Mouse (Mus musculus) midbrain, postnatal 0 days (tissue): ENCODE measurements around the gene Nxph3. TPM values are rescaled to one million over a fixed set of nuclear protein-coding genes. Genes with fewer than 3 reads are reported as not detected.

ENCODE experiments used
- ATAC-seq: fragments of 200-750 bp; cut with Nextera tagmentation; 2 replicates; pipeline ENCODE4 v1.8.0; 2017; ENCODE audit warnings: moderate number of reproducible peaks, mild to moderate bottlenecking, moderate TSS enrichment, moderate library complexity; ENCODE audit not compliant: low FRiP score
- DNase-seq: peaks from one replicate; pipeline ENCODE4 v3.0.0-alpha.2; 2015; ENCODE audit warnings: low spot score
- H3K27ac ChIP-seq: fragments of 300-500 bp; sonication (generic); 2 replicates; pipeline ENCODE4 v1.5.1; 2014; ENCODE audit warnings: low read depth, mild to moderate bottlenecking, low read length, mixed read lengths
- H3K27me3 ChIP-seq: fragments of 300-500 bp; sonication (generic); 2 replicates; pipeline ENCODE4 v1.6.1; 2014; ENCODE audit warnings: low read length, control low read depth, mixed read lengths; ENCODE audit not compliant: insufficient read depth
- H3K36me3 ChIP-seq: fragments of 300-500 bp; sonication (generic); 2 replicates; pipeline ENCODE4 v1.6.1; 2014; ENCODE audit warnings: low read length, control low read depth, mixed read lengths; ENCODE audit not compliant: insufficient read depth
- H3K4me1 ChIP-seq: fragments of 300-500 bp; sonication (generic); 2 replicates; pipeline ENCODE4 v1.6.1; 2014; ENCODE audit warnings: mild to moderate bottlenecking, control low read depth, antibody characterized with exemption, low read length, mixed read lengths; ENCODE audit not compliant: insufficient read depth
- H3K4me2 ChIP-seq: fragments of 300-500 bp; sonication (generic); 2 replicates; pipeline ENCODE4 v1.6.1; 2014; ENCODE audit warnings: low read depth, mild to moderate bottlenecking, low read length, mixed read lengths; ENCODE audit not compliant: poor library complexity, severe bottlenecking
- H3K4me3 ChIP-seq: fragments of 300-500 bp; sonication (generic); 2 replicates; pipeline ENCODE4 v1.5.1; 2014; ENCODE audit warnings: low read depth, mild to moderate bottlenecking, low read length, moderate library complexity
- H3K9ac ChIP-seq: fragments of 300-500 bp; sonication (generic); replicated peaks from 2 replicates; pipeline ENCODE4 v1.6.1; 2014; ENCODE audit warnings: mild to moderate bottlenecking, low read length, moderate library complexity, mixed read lengths; ENCODE audit not compliant: poor library complexity, severe bottlenecking
- H3K9me3 ChIP-seq: fragments of 300-500 bp; sonication (generic); 2 replicates; pipeline ENCODE4 v1.6.1; 2016; ENCODE audit warnings: low read length, control low read depth
- CTCF ChIP-seq: IDR thresholded peaks from 2 replicates; pipeline ENCODE4 v1.5.1; 2016; ENCODE audit warnings: antibody characterized with exemption, mild to moderate bottlenecking
- WGBS: fragments of 180-500 bp; shearing (Covaris S2); extraction: QIAGEN DNeasy Blood & Tissue Kit; methylation state at CpG from one replicate; pipeline ENCODE4 v1.1.7; 2014; 5-methylcytosine and 5-hydroxymethylcytosine counted together
- polyA plus RNA-seq: library from polyadenylated mRNA; unstranded; fragments of >200 nt; fragmentation: Nextera tagmentation; extraction: Ambion mirVana; gene quantifications from 2 replicates; pipeline ENCODE4 v1.2.1, GENCODE M21; 2015
- total RNA-seq: library from RNA; depleted of rRNA; stranded (reverse); fragments of >200 nt; gene quantifications from 2 replicates; pipeline ENCODE4 v1.2.3, GENCODE M21; 2014

Gene Nxph3
- total and polyA plus RNA-seq, 2 experiments from 2014 or later, result 5.1 to 22.3 TPM

DNA sequence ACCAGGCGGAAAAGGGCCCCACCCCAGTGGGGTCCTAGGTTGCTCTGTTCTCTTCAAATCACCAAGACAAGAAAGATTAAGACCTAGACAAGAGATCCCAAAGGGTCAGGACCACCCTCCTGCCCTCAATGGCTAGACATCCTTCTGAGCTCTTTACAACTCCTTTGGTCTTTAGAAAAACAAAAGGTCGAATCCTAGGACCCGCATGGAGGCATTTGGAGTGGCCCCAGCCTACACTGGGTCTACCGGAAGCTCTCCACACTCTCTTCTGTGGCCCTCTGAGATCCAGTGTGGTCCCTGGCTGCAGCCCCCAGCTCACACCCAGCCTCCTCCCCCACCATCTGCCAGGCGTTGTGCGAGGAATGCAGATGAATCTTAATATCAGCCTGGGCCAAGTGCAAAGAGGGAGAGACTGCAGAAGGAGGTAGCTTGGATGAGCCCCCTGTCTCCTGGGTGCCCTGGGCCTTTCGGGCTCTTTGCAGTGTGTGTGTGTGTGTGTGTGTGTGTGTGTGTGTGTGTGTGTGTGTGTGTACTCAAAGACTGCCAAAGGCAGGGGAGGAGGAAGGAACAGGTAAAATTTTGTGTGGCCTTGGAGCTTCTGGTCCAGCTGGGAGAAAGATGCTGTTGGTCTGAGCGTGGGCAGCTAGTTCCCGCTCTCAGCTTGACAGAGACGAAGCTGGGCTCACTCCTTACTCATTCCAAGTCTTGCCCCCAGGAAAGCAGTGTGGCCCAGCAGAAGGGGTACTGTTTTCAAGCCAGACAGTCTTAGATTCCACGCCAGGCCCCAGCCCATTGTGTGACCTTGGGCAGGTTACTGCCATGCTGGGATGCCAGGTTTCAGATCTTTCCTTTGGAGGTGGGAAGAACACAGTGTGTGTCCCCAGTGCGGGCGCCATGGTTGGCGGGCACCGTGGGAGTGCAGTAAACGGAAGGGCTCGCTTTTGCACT is 1.3 kb upstream of the Nxph3 start:
- Histone ChIP-seq H3K4me1 (no peaks in the 10 kb centered on the region), H3K4me2 (peak overlapping the region; percentile 85; the same call in 1 of the 2 replicates), H3K4me3 (no peak overlapping the region), H3K27me3 (peaks cover 18% of the 10 kb centered on the region), H3K9ac (no peak overlapping the region), H3K9me3 (no peaks in the 10 kb centered on the region), H3K36me3 (no peaks in the 10 kb centered on the region), H3K27ac (no peak overlapping the region)
- WGBS, result 38% methylated on average over 17 of the region's 17 CpGs
- ATAC-seq (no peak), DNase-seq (no peak)
- no peak for TF ChIP-seq CTCF

- peak overlapping the region; percentile 51 for H3K4me3 ChIP-seq
- peak overlapping the region; percentile 85 for H3K4me2 ChIP-seq
- H3K4me1 ChIP-seq, result no peaks in the 10 kb centered on the region
- ATAC-seq (peak; percentile 29; the same call in 1 of the 2 replicates), DNase-seq (no peak)
- H3K36me3 ChIP-seq, result no peaks in the 10 kb centered on the region
- H3K9ac ChIP-seq, result peak overlapping the region; percentile 66
- WGBS, result under 1% methylated on average over 50 of the region's 66 CpGs
- no peaks in the 10 kb centered on the region for H3K9me3 ChIP-seq
- peaks cover 18% of the 10 kb centered on the region for H3K27me3 ChIP-seq
- H3K27ac ChIP-seq, result no peak overlapping the region
- TF ChIP-seq CTCF, result no peak
These were observed 691 bp downstream of the Nxph3 start for GRCm38 (mm10) chr11:95513461-95514297.

DNA sequence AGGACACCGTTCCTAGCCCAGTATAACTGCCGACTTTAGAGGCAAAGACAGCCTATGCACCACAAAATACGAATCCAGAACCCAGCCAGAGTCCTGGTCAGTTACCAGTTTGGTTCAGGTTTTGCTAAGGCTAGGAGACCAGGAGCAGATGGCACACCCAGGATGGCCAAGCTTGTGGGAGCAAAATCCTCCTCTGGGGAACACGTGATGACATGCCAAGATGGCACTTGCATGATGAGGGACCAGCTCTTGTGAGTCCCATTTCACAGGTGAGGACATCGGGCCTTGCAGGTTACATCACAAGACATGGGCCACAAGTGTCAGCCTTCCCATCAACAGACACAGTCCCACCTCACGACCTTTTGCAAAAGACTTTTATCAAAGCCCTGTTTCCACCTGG is 2.0 kb downstream of the Nxph3 start:
- Histone ChIP-seq H3K4me2 (peak overlapping the region; percentile 85), H3K36me3 (no peaks in the 10 kb centered on the region), H3K9ac (no peak overlapping the region), H3K27ac (no peak overlapping the region), H3K4me1 (no peaks in the 10 kb centered on the region), H3K4me3 (no peak overlapping the region), H3K9me3 (no peaks in the 10 kb centered on the region), H3K27me3 (peaks cover 18% of the 10 kb centered on the region)
- no peak for ATAC-seq
- no peak for TF ChIP-seq CTCF
- no peak for DNase-seq
- WGBS, result 82% methylated on average over 6 of the region's 6 CpGs

DNA sequence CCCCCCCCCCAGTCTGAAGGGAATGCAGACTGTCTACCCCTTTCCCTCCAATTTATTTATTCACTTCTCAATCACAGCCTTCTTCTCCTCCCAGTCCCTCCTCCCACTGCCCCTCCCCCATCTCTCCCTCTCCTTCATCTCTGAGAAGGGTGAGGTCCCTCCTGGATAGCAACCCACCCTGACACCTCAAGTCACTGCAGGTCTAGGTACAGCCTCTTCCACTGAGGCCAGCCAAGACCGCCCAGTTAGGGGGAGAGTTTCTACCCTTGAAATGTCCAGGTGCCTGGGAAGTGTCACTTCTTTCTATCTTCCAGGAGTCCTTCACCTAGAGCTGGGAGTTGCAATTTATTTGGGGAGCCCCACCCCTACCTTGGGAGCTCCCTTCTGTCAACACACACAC is 2.5 kb downstream of the Nxph3 start:
- Histone ChIP-seq H3K27ac (no peak overlapping the region), H3K9me3 (no peaks in the 10 kb centered on the region), H3K27me3 (peaks cover 18% of the 10 kb centered on the region), H3K4me2 (no peak overlapping the region), H3K4me1 (no peaks in the 10 kb centered on the region), H3K9ac (no peak overlapping the region), H3K36me3 (no peaks in the 10 kb centered on the region), H3K4me3 (no peak overlapping the region)
- WGBS, result 85% methylated on average over 1 of the region's 1 CpGs
- ATAC-seq, result no peak
- no peak for DNase-seq
- TF ChIP-seq CTCF, result no peak

DNA sequence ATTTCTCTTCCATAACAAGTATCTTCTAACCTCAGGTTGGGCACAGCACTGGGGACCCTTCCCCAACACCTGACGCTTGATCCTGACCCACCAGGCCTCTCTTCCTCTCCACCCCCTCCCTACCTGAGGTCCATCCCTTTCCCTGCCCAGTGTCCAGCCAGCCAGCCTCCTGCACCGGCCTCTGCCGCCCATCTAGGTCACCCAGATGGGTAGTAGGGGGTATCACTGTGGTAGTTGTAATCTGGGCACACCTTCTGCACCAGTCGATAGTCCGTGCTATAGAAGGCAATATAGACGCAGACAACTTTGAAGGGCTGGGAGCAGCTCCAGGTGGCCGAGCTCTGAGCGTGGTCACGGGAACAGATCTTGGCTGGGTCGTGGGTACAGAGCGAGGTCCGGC is 3.7 kb downstream of the Nxph3 start:
- Histone ChIP-seq H3K4me3 (no peak overlapping the region), H3K9me3 (no peaks in the 10 kb centered on the region), H3K9ac (no peak overlapping the region), H3K4me2 (no peak overlapping the region), H3K36me3 (no peaks in the 10 kb centered on the region), H3K27me3 (peaks cover 18% of the 10 kb centered on the region), H3K4me1 (no peaks in the 10 kb centered on the region), H3K27ac (no peak overlapping the region)
- ATAC-seq (no peak), DNase-seq (no peak)
- WGBS, result 91% methylated on average over 12 of the region's 12 CpGs
- TF ChIP-seq CTCF, result no peak
